Mouse (Mus musculus): Measurements from ENCODE around the gene Nrg4.
"Not testable (repeated sequence)": the region's sequence is repeated elsewhere in the genome, so short reads cannot be mapped to it uniquely, and the experiment has no call there.

The Nrg4 gene

DNA sequence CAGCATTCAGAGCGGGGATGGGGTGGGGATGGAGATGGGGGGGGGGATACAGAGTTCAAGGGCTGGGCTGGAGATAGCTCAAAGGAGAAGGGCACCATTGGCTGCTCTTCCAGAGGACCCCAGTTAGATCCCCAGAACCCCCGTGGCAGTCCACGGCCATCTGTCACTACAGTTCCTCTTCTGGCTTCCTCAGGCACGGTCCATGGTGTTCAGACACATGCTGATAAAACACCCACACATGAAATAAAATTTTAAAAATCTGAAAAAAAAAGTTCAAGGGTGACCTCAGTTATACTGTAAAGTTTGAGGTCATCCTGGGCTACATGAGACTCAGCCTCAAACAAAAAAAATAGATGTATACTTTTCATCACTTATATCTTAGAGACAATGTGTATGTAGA is 78.2 kb downstream of the Nrg4 start:
- DNase-seq: no peak

DNA sequence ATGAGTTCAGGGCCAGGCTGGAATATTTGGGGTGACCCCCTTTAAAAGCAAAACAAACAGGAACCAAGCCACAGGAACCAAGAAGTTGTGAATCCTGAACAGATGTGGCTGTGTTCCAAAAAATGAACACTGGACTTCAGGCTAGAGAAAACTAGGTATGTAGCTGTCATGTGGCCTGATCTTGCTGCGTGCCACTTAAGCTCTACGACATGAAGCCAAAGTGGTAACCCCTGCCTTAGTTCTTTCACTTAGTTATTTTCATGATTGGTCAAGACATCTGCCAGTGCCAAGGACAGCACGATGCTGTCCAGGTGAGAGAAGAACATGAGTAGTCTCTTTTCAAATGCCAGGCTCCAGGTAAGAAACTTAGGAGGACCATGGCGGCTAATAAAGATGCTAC is 79.7 kb downstream of the Nrg4 start:
- no peak for DNase-seq

DNA sequence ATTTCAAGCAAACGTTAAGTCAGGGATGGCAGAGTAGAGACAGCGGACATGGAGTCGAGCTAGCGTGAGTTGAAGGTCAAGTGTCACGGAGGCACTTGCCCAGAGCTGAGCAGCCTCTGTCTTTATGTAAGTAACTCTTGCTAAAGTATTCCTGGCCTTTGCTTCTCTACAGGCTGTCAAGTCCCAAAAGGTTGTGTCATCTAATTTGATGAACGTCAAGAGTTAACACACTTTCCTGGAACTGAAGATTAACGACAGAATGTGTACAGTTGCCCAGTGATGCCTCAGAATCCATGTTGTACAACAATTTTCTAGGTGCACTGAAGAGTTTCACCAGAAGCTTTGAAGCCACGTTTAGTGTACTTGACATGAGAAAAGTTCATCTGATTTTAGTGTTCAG is 80.2 kb downstream of the Nrg4 start:
- DNase-seq: no peak

DNA sequence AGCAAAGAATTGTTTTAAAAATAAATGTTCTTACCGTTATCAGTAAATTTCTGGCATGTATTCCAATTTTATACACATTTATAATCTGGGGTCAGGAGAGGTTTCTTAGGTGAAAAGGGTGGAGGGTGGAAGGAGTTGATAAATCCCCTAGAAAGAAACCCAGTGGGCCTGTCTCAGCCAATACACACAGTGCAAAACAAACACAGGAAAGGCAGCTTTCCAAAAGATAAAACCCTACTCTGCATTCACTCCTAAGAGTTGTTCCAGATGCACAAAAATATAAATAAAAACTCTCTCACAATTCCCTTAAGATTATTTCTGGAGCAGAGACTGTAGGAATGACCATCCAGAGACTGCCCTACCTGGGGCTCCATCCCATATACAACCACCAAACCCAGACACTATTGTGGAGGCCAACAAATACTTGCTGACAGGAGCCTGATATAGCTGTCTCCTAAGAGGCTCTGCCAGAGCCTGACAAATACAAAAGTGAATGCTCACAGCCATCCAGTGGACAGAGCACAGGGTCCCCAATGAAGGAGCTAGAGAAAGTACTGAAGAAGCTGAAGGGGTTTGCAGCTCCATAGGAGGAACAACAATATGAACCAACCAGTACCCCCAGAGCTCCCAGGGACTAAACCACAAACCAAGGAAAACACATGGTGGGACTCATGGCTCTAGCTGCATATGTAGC is 81.4 kb downstream of the Nrg4 start:
- DNase-seq: not testable (repeated sequence)

DNA sequence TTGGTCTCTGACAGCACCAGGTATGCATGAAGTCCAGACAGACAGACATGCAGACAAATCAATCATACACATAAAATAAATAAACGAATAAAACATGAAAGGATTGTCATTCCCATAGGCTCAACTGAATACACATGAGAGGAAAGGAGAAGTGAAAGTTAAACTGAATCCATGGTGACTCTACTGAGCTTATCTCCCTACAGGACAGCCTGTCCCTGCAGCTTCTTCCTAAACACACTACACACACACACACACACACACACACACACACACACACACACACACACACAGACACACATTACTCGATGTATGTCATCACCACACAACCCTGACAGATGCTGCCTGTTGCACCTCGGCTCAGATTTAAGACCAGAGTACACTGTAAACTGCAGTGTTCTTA is 82.6 kb downstream of the Nrg4 start:
- DNase-seq: no peak

DNA sequence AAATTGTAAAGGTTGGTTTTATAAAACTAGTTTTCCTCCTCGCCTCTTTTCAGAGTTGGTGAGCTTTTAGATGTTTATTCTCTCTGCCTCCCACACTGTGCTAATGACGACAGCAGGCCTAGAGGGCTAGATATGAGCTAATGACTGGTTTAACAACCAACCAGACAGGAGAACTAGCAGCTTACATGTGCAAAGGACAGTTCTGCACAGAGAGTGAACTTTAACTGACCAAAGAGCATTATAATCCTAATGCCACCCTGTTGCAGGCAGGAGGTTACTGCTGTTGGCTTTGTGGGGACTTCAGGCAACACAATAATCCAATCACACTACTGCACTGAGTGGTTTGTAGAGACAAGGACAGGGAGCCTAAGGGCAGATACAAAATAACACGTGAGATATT is 83.4 kb downstream of the Nrg4 start:
- DNase-seq: no peak

DNA sequence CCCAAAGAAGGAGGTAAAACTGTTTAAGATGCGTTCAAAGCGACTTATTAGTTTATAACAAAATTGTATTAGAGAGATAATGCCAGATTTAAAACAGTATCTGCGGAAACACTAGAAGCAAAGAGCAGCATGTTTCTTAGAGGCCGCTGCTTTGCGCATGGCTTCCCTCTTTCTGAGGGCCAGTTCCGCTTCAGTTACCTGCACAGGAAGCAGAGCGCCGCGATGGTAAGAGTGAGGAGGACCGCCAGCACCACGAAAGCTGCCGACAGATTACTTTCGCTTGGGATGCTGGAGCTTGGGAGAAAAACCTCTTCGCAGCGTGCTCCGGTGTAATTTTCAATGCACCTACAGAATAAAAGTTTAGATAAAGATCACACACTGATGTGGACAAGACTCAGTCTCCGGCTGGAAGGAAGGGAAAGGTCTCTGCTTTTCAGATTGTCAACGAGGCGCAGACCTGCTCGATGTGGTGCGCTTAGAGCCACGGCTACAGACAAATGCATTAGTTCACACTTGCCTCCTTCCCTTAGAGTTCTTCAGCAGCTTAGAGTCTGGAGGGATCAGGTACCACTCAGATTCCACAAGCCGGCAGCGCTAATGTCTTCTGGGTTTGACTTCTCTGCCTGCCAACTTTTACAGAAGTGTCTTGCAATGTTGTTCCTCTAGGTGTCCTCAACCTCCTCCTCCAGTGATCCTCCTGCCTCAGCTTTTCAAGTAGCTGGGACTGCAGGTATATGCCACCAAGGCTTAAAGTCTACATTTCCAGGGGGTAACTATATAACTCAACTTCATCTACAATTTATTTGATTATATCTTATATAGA is 84.6 kb downstream of the Nrg4 start:
- DNase-seq: no peak

DNA sequence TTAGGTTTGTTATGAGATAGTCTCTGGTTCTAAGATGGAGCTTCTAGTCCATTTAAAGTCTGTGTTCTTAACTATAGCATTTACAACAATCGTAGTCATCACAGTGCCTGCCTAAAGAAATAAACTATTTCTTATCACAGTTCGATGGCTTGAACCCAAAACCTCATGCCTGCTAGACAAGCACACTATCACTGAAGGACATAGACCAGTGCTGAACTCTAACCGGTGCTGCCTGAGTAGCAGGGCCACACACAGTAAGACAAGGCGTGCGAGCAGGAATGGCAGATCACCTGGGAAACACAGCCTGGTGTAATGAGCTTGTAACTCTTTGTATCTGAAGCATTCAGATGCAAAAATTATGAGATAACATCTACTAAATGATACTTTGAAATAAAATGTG is 85.8 kb downstream of the Nrg4 start:
- DNase-seq: no peak

DNA sequence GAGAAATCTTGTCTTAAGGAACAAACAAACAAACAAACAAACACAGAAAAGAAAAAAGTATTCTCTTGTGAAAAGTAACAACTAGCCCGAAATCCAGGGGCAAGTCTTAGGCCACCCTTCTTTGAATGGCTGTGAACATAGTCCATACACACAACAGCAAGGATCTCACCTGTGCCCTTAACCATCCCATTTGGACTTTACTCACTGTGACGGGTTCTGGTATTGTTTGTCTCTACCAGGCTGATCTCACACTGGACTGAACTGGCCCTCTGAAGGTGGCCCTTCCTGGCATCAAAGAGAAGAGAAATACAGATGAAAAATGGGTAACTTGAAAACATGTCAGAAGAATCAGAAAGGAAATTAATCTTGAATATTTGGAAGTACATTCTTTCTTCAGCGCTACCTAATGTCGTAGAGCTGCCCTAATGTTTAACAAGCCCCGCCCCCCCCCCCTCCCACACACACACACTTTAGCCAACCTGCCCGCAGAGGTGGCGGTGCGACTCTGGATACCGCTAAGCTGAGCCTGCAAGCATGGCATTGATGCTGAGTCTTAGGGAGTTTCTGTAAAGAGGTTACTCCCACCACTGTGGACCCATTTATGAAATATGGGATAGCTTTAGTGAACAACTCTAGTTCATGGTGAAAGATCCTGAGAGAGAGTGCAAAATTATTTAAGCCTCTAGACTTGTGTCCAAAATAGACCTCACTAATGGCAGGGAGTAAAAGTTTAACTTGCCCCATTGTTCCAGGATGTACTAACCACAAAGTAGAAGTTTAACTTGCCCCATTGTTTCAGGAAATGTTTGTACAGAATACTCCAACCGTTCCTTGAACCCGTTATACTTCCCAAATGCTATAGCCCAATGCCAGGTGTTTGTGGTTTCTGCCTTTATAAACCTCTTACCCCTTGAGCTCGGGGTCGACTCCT is 90.1 kb downstream of the Nrg4 start:
- DNase-seq: no peak

DNA sequence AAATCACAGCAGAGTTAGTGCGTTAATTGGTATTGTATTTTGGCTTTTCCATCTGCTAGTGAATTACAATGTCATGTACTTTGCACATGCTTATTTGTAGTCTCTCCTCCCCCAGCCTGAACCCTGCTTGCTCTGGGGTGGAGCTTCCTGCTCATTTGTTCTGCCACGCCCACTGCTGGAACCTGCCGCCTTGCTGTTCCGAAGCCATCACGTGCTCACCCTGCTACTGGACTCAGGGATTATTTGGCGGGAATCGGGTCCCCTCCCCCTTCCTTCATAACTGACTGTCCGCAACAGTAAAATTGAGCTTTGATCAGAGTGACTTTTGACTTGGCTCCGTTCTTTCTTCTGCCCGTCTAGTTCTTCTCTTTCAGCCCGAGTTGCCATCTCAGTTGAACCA is 93.6 kb downstream of the Nrg4 start:
- DNase-seq: peak; percentile 59

DNA sequence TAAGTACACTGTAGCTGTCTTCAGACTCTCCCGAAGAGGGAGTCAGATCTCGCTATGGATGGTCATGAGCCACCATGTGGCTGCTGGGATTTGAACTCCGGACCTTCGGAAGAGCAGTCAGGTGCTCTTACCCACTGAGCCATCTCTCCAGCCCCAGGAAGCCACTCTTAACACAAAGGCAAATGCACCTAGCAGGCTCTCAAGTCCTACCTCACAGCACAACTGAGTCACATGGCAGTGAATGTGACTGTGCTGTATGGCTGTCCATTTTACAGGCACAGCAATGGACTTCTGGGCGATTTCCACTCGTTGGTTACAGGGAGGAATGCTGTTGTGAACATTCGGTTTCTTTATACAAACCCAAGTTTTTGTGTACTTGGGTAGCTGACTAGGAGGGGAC is 94.1 kb downstream of the Nrg4 start:
- DNase-seq: no peak

DNA sequence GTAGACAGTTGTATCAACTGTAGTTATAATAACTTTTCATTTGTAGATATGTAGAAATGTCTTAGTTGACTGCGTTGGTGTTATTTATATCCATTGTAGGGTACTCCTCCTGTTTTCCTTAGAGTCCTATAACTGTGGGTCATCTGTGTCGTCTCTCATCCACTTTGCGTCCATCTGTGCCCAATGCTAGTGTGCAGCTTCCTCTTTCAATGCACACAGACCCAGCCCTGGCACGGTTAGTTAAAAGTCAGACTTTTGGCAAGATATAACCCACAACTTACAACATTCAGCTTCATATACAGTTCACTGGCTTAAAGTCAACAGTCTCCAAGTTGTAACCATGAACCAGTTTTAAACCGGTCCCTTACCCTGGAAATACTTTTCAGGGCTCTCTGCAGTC is 94.5 kb downstream of the Nrg4 start:
- DNase-seq: no peak

DNA sequence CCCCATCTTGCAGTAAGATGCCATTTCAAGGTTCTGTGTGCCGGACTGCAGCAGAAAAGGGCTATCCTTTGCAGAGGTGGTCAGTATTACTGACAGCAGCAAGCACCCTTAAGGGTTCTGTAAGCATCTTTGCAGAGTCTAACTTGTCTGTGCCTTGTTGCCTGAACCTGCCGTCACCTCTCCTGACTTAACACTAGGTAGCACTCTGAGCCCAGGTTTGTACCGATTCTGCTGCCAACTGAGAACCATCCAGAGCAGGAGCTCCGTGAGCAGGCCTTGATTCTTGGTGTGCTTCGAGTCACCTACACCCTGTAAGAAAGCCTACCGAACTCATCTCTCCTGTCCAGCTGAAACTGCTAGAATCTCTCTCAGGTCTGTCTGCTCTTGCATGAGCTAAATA is 95.1 kb downstream of the Nrg4 start:
- DNase-seq: peak; percentile 34

DNA sequence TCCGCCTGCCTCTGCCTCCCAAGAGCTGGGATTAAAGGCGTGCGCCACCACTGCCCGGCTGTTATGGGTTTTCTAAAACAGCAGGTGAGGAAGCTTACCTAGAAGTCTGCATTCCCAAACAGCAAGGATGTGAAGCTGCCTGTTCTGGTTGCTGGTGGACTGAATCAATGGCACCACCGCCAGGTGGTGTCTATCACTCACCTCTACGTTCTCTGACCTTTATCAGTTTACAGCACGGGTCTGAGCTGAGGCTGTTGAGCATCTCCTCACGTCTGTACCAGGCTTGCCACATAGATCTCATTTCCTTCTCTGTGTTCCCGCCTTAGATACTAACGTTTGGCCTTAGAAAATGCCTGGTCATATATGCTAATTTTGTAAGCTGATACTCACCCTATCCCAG is 97.6 kb downstream of the Nrg4 start:
- no peak for DNase-seq

DNA sequence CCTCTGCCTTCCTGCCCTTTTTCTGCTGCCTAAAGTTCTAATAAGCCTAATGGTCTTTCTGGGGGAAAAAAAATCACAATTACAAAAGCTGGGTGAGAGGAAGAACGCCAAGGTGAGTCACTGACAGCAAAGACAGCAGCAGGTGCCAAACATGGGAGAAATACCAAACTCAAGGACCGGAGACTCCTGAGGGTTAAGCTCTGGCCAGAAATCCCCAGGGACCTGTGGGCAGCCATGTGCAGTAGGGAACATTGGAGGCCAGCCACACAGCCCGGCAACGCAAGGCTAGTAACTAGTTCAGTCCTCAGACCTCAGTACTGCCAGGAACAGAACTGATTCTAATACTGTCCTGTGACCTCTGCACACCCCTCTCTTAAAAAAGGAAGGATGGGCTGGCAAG is 98.5 kb downstream of the Nrg4 start:
- no peak for DNase-seq

DNA sequence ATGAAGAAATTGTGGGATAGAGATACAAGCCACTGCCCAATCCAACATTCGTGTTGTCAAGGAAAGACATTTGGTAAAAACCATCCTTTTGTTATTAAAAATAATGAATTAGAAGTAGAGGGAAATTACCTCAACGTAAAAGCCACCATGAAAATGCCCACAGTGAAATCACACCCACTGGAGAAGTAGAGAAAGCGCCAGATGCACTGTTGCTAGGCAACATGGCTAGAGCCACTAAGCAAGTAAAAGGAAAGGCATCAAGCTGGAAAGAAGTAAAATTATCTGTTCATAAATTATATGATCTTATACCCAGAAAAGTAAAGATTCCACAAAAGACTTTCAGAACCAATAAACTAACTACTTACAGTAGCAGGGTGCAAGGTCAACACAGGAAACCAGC is 100.4 kb downstream of the Nrg4 start:
- no peak for DNase-seq

DNA sequence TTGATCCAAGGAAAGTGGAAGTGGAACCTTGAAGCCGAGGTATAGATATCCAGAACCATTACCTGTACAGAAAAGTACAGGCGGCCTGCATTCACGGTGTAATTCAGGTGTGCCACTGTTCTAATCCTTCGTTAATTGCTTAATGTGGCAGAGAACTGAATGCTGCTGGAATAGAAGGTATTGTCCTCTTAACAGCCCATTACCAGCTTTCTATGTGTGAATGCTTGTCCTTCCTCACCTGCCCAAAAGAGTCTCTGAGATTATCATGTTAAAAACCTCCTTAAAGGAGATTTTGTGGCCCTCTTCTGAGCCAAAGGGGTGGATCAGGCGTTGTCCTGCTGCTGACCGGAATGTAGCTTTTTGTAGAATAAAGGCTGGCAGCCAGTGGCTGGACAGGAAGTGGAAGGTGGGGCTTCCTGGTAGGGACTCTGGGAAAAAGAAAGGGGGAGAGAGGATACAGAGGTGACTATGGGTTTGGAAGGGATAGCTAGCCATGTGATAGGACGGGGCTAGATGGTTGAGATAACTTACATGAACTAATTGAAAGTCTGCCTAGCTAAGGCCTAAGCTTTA is 101.4 kb downstream of the Nrg4 start:
- no peak for DNase-seq

DNA sequence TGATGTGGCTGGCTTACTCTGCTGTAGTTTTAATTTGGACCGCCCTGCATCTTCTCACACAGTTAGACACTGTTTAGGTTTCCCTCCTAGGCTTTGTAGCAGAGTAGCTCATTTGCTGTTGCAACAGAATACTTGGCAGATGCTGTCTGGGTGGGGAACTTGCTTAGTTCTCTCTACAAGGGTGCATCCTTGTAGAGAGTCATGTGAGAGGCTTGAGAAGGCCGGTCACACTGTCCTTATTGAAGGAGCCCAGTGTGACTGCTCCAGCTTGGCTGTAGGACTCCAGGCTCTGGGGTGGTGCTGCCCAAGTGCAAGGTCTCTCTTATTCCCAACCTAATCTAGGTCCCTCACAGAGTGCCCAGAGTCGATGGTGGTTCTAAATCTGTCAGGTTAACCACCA is 109.3 kb downstream of the Nrg4 start:
- DNase-seq: no peak

DNA sequence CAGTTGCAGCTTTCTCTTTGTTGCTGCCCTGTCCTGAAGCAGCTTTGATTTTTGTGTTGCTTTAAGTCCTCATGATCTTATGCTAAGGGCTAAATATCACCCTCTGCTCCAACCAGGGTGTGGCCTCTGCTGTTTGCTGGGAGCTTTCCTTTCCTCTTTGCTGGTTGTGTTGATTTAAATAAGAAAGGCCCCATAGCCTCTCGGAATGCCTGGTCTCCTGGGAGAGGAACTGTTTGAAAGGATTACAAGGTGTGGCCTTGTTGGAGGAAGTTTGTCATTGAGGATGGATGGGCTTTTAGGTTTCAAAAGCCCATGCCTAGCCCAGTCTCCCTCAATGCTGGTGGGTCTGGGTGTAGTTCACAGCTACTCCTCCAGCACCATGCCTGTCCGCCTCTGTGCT is 110.6 kb downstream of the Nrg4 start:
- no peak for DNase-seq

DNA sequence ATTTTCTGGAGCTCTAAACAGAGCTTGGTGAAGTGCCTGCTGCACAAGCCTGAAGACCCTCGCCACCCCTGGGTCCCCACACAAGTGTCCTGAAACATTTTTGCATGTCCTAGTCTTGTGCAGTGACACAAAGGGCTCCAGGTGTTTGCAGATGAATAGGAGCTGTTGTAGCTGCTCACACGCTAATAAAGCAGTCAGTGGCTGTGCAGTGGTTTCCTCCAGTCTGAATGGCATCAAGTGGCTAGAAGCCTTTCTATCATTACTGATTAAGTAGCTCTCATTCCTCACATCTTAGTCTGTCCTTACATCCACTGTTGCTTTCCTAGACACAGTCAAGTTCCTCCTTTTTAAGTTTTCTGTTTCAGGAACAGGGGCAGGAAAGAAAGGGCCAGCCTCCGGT is 111.0 kb downstream of the Nrg4 start:
- DNase-seq: no peak

DNA sequence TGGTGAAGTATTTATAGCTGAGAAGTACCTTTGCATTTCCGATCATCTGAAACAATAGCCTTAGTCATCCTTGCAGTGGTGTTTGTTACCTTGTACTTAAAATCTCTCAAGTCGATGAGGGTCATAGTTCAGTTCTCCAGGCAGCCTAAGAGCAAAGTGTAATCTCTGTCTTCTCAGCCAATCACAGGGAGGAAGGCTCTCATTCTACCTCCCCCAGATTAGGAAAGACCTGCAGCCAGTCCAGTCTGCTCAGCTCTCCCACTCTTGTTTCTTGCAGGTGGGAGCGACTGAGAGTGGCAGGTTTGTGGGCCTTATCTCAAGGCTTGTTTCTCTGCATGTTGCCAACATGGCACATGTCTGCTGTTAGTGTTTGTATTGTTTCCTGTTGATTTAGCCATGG is 111.6 kb downstream of the Nrg4 start:
- DNase-seq: no peak

DNA sequence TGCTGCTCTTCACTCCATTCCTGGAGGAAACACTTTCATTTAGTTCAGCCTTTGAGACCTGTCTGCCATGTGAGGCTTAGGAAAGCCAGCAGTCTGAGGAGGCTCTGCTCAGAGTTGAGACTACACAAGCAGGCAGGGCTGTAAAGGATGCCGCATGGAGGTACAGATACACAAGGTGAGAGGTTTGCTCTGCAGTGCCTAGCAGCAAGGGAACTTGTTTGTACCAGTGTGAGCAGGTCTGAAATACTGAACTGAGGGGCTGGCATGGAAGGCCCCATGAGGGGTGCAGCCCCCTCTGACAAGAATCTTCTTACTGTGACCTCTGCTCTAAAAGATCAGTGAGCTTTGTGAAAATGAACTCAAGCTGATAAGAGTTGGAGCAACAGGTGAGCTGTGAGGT is 113.2 kb downstream of the Nrg4 start:
- DNase-seq: no peak

DNA sequence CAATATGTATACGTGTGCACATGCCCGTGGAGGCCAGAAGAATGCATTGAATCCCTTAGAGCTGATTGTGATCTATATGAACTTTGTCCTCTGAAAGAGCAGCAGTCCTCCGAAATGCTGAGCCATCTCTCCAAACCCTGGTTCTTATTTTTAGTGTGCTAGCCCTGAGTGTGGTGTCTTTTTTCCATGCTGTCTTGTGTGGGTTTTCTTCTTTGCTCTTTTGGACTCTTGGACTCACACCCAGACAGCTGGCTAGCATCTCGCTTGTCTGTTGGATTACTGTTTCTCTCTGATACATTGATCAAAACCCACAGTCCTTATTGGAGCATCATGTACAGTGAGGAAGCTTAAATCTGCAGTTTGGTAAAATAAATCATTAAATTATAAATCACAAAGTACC is 115.0 kb downstream of the Nrg4 start:
- peak; percentile 26 for DNase-seq
